Mouse (Mus musculus) WW6 (cell line): ENCODE measurements at regions not wholly inside any gene's neighbourhood (a gene's known extent, or its start where the extent isn't known, plus 50 kb on each side); places are given as distances from the start of the nearest gene placed in this dataset.
A peak's percentile ranks its signal among the peaks of the same experiment; 100 is the strongest.
"Not testable (repeated sequence)": the region's sequence is repeated elsewhere in the genome, so short reads cannot be mapped to it uniquely, and the experiment has no call there.

Experiments
- DNase-seq: peaks from one replicate; pipeline ENCODE4 v3.0.0-alpha.2; 2013; ENCODE audit warnings: low read depth, low spot score

GRCm38 (mm10) chr7:60293556-60293955, 153.5 kb upstream of the Snrpn start:
- DNase-seq, result no peak

- peak; percentile 20 for DNase-seq
Observed at GRCm38 (mm10) chr7:60244187-60244866, 104.3 kb upstream of the Snrpn start.

- not testable (repeated sequence) for DNase-seq
Observed at GRCm38 (mm10) chr7:60243746-60244145, 103.7 kb upstream of the Snrpn start.

- not testable (repeated sequence) for DNase-seq
Observed at GRCm38 (mm10) chr7:60238595-60239195, 98.7 kb upstream of the Snrpn start.

- DNase-seq, result not testable (repeated sequence)
Observed at GRCm38 (mm10) chr7:60216358-60217273, 76.6 kb upstream of the Snrpn start.
